Mouse (Mus musculus): ENCODE results near the gene Arf5.

DNA sequence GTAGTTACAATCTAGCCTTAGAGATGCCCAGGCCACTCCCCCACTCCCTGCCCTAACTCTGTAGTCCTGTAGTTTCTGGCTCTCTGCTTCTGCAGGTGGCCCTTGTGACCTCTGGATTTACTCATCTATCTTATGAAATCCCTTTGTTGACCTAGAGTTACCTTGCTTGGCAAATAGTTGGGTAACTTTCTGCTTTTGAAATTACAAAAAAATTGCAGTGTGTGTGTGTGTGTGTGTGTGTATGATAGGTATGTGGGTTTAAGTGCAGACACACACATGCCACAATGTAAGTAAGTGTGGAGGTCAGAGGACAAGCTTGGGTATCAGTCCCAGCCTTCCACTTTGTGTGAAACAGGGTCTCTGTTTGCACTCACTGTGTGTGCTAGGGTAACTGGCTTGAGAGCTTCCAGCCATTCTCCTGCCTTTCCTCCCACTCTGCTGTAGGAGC lies 35.9 kb downstream of the Arf5 start:
- TF ChIP-seq POLR2A (IDR thresholded peaks at IDR 0.05; ENCODE audit: control insufficient read depth in 1 of 2, insufficient read depth in 1 of 2, low read depth in 1 of 2, low read length in 2 of 2, poor library complexity in 1 of 2): no peak
- no peak for TF ChIP-seq SMC3 (IDR thresholded peaks at IDR 0.05; ENCODE audit: low read depth, low read length)
- TF ChIP-seq CTCF (IDR thresholded peaks at IDR 0.05 in 2 of 3, conservative IDR thresholded peaks at IDR 0.05 in 1 of 3; ENCODE audit: control insufficient read depth in 1 of 3, insufficient read depth in 1 of 3, low read depth in 2 of 3, low read length in 3 of 3, poor library complexity in 1 of 3, severe bottlenecking in 1 of 3): no peak
- TF ChIP-seq MYC (IDR thresholded peaks at IDR 0.05; ENCODE audit: low read depth, low read length): no peak

All from MEL (cell line).